Mouse (Mus musculus) liver, embryonic 14.5 days (tissue): ENCODE data around the gene Efnb3. TPM values are rescaled to one million over a fixed set of nuclear protein-coding genes. Genes with fewer than 3 reads are reported as not detected.

Experiments
- ATAC-seq: fragments of 200-750 bp; cut with Nextera tagmentation; 2 replicates; pipeline ENCODE4 v1.8.0; 2017; ENCODE audit warnings: moderate number of reproducible peaks, mild to moderate bottlenecking, moderate library complexity; ENCODE audit not compliant: insufficient read depth
- DNase-seq, 3 experiments: peaks; one replicate each; pipeline ENCODE4 v3.0.0-alpha.2; 2012 to 2013; ENCODE audit warnings: low read depth in 3 of 3, low spot score in 3 of 3
- H3K27ac ChIP-seq: fragments of 300-500 bp; sonication (generic); 2 replicates; pipeline ENCODE4 v1.5.1; 2014; ENCODE audit warnings: moderate library complexity, mild to moderate bottlenecking, control low read depth, inconsistent platforms
- H3K27me3 ChIP-seq: fragments of 300-500 bp; sonication (generic); 2 replicates; pipeline ENCODE4 v1.6.1; 2014; ENCODE audit warnings: mild to moderate bottlenecking, low read length, moderate library complexity; ENCODE audit not compliant: control insufficient read depth, insufficient read depth
- H3K36me3 ChIP-seq: fragments of 300-500 bp; sonication (generic); replicated peaks from 2 replicates; pipeline ENCODE4 v1.6.1; 2014; ENCODE audit warnings: low read depth; ENCODE audit not compliant: control insufficient read depth, insufficient read depth
- H3K4me1 ChIP-seq, 2 experiments: fragments of 200-500 bp in 1 of 2; fragments of 300-500 bp in 1 of 2; sonication (generic) in 1 of 2; replicated peaks; 2 replicates each; pipeline ENCODE4 v1.6.1; 2012 to 2014; ENCODE audit warnings: antibody characterized with exemption in 1 of 2, inconsistent platforms in 1 of 2, low read length in 1 of 2; ENCODE audit not compliant: control insufficient read depth in 2 of 2, insufficient read depth in 2 of 2
- H3K4me2 ChIP-seq: fragments of 300-500 bp; sonication (generic); 2 replicates; pipeline ENCODE4 v1.6.1; 2014; ENCODE audit warnings: low read depth, mild to moderate bottlenecking, control low read depth, moderate library complexity
- H3K4me3 ChIP-seq, 2 experiments: fragments of 200-500 bp in 1 of 2; fragments of 300-500 bp in 1 of 2; sonication (generic) in 1 of 2; 2 replicates each; pipeline ENCODE4 v1.5.1; 2012 to 2014; ENCODE audit warnings: low read depth in 2 of 2, low read length in 2 of 2, mild to moderate bottlenecking in 2 of 2, control low read depth in 1 of 2, inconsistent platforms in 1 of 2, moderate library complexity in 1 of 2; ENCODE audit not compliant: insufficient read depth in 1 of 2
- H3K9ac ChIP-seq: fragments of 300-500 bp; sonication (generic); replicated peaks from 2 replicates; pipeline ENCODE4 v1.6.1; 2014; ENCODE audit warnings: mild to moderate bottlenecking, control low read depth, moderate library complexity
- H3K9me3 ChIP-seq: fragments of 300-500 bp; sonication (generic); 2 replicates; pipeline ENCODE4 v1.6.1; 2016; ENCODE audit warnings: low read length, mixed read lengths; ENCODE audit not compliant: control insufficient read depth
- CTCF ChIP-seq: IDR thresholded peaks from 2 replicates; pipeline ENCODE4 v1.5.1; 2016; ENCODE audit warnings: antibody characterized with exemption, low read depth, control low read depth
- EP300 ChIP-seq: IDR thresholded peaks from 2 replicates; pipeline ENCODE4 v1.6.1; 2016; ENCODE audit warnings: antibody characterized with exemption, low read depth
- WGBS: fragments of 180-500 bp; shearing (Covaris S2); extraction: QIAGEN DNeasy Blood & Tissue Kit; methylation state at CpG from one replicate; pipeline ENCODE4 v1.1.7; 2014; ENCODE audit not compliant: insufficient replicate concordance; 5-methylcytosine and 5-hydroxymethylcytosine counted together
- polyA plus RNA-seq, 2 experiments: library from polyadenylated mRNA; depleted of rRNA in 1 of 2; stranded (reverse) in 1 of 2; unstranded in 1 of 2; fragments of >200 nt; fragmentation: Nextera tagmentation in 1 of 2; extraction: Ambion mirVana in 1 of 2; gene quantifications; 2 replicates each; pipeline versions ENCODE4 v1.2.1 to v1.2.3; 2012 to 2014

The Efnb3 gene
- polyA plus RNA-seq, 2 experiments = 0.13 to 1.0 TPM

- WGBS = 0% methylated on average over 13 of the region's 13 CpGs
- peaks cover 43 to 57% of the 10 kb centered on the region in 2 experiments for H3K4me1 ChIP-seq
Measured at GRCm38 (mm10) chr11:69580091-69580514, 20.1 kb upstream of the Efnb3 start, which contains the start of the genes Wrap53 and Trp53. Wrap53 (minus strand) TSS chr11:69580255. Trp53 (plus strand) TSS chr11:69580359.

DNA sequence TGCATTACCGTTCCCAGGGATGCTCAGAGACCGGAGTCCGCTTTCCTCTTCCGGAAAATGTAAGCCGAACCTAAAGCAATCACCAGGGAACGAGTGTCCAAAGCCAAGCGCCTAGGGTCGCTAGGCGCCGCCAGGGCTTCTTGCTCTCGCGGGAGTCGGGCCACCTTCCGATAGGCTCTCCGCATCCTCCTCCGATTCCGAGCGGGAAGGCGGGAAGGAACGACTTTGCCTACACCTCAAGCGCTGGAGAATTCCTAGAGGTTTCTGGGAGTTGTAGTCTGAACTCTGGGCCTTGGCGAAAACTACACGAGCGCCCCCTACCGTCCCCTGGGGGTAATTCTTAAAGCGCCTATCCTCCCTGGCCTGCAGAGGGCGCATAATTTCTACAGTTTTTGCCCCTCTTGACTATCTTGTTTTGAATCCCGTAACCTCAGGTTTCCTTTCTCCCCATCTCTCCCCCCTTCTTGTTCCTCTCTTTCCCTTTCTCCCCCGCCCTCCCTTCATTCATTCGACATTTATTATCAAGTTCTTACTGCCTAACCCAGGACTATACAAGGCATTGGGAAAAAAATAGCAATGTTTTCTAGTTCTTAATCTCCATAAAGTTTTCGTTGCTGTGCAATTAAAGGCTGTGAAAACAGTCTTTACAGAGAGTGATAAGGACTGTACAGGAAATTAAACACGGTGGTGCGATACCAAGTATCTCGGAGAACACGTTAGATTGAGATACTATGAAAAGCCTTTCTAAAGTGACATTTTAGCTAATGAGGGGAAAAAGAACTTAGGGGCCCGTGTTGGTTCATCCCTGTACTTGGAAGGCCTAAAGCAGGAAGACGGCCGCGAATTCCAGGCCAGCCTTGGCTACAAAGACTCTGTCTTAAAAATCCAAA is 19.4 kb upstream of the Efnb3 start:
- H3K4me1 ChIP-seq = peaks cover 36 to 50% of the 10 kb centered on the region in 2 experiments
- under 1% methylated on average over 39 of the region's 39 CpGs for WGBS

More at GRCm38 (mm10) chr11:69580091-69580514, 20.1 kb upstream of the Efnb3 start, which contains the start of the genes Wrap53 and Trp53:
- peak; percentile 53 for ATAC-seq
- peak within 1 kb of the TSS; percentile 97 for H3K27ac ChIP-seq
- H3K27me3 ChIP-seq = no peaks in the 10 kb centered on the region
- peak; percentile 88 to 94 (median 89) for DNase-seq
- TF ChIP-seq CTCF (peak; percentile 28; the same call in 1 of the 2 replicates), EP300 (no peak)
- H3K9me3 ChIP-seq = no peaks in the 10 kb centered on the region
- peak within 1 kb of the TSS; percentile 94 for H3K9ac ChIP-seq
- peak within 1 kb of the TSS; percentile 89 for H3K4me2 ChIP-seq
- H3K36me3 ChIP-seq = peaks cover 8% of the 10 kb centered on the region
- peak within 1 kb of the TSS; percentile 89 to 100 for H3K4me3 ChIP-seq

DNA sequence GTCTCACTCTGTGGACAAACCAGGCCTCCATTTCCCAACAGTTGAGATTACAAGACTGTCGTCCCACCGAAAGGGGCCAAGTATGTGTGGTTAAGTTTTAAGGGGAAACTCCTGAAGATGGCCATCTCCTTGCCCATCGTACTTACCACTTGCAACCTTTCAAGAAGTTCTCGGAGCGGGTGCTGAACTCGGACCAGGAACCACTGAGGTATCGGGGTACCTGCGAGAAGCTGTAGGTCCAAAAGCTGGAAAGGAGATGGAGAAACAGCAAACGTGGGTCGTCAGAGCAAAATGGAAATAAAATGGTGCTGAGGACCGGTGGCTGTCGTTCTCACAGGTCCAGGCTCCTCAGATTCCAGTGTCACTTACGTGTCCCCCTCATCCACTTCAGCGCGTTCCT is 18.3 kb upstream of the Efnb3 start:
- no peaks in the 10 kb centered on the region for H3K27me3 ChIP-seq
- no peak for TF ChIP-seq EP300
- peaks cover 31 to 40% of the 10 kb centered on the region in 2 experiments for H3K4me1 ChIP-seq
- H3K4me2 ChIP-seq = peak overlapping the region; percentile 89
- no peaks in the 10 kb centered on the region for H3K9me3 ChIP-seq
- WGBS = 4% methylated on average over 15 of the region's 15 CpGs
- peak overlapping the region; percentile 89 to 95 for H3K4me3 ChIP-seq
- peak overlapping the region; percentile 66; the same call in 1 of the 2 replicates for H3K27ac ChIP-seq
- peaks cover 3% of the 10 kb centered on the region for H3K36me3 ChIP-seq
- ATAC-seq (no peak), DNase-seq (no peak)
- peak overlapping the region; percentile 86 for H3K9ac ChIP-seq

More for the DNA sequence above, 19.4 kb upstream of the Efnb3 start:
- peak overlapping the region; percentile 97 for H3K27ac ChIP-seq
- DNase-seq (peak; percentile 97 to 98 (median 98)), ATAC-seq (peak; percentile 79)
- peak overlapping the region; percentile 89 to 100 for H3K4me3 ChIP-seq
- H3K27me3 ChIP-seq = no peaks in the 10 kb centered on the region
- peaks cover 8% of the 10 kb centered on the region for H3K36me3 ChIP-seq
- peak; percentile 100 for TF ChIP-seq CTCF
- TF ChIP-seq EP300 = peak; percentile 67
- H3K4me2 ChIP-seq = peak overlapping the region; percentile 89
- H3K9me3 ChIP-seq = no peaks in the 10 kb centered on the region
- H3K9ac ChIP-seq = peak overlapping the region; percentile 94

DNA sequence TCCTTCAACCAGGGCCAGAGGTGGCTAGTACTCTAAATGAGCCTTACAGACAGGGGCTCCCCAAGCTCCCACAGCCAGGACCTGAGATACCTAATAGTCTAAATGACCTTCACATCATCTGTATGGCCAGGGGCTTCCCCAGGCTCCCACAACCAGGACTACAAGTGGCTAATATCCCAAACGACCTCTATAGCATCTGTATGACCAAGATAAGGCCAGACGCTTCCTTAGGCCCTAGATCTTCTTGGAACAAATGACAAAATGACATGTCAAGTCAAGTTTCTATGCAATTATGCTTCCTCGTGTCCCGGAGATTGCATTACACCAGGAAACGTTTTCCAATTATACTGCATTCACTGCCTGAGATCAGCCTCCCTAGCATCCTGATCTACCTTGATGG is 16.3 kb upstream of the Efnb3 start:
- no peaks in the 10 kb centered on the region for H3K27me3 ChIP-seq
- H3K4me2 ChIP-seq = peak overlapping the region; percentile 89
- 10% methylated on average over 5 of the region's 5 CpGs for WGBS
- peak overlapping the region; percentile 32 for H3K27ac ChIP-seq
- H3K4me1 ChIP-seq = peaks cover 22 to 33% of the 10 kb centered on the region in 2 experiments
- H3K36me3 ChIP-seq = peaks cover 10% of the 10 kb centered on the region
- TF ChIP-seq CTCF = no peak
- peak; percentile 47 for TF ChIP-seq EP300
- DNase-seq (no peak), ATAC-seq (no peak)
- no peaks in the 10 kb centered on the region for H3K9me3 ChIP-seq
- peak overlapping the region; percentile 33 to 89 for H3K4me3 ChIP-seq
- peak overlapping the region; percentile 46; the same call in 1 of the 2 replicates for H3K9ac ChIP-seq

DNA sequence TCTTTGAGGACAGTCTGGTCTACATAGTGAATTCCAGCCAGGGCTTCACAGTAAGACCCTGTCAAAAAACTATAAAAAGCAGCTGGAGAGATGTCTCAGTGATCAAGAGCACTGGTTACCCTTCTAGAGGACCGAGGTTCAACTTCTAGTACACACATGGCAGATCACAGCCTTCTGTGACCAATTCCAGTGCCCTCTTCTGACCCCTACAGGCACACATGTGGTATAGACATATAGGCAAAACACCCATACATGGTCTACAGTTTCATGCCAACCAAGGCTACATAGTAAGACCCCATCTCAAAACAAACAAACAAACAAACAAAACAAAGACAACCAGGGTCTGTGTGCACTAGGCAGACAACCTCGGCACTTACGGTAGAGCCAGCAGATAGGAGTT is 15.2 kb upstream of the Efnb3 start:
- Histone ChIP-seq H3K36me3 (peaks cover 12% of the 10 kb centered on the region), H3K27ac (no peak overlapping the region), H3K4me1 (peaks cover 22 to 41% of the 10 kb centered on the region in 2 experiments), H3K4me3 (no peak overlapping the region), H3K4me2 (no peak overlapping the region), H3K9ac (no peak overlapping the region), H3K27me3 (no peaks in the 10 kb centered on the region), H3K9me3 (no peaks in the 10 kb centered on the region)
- no peak for ATAC-seq
- TF ChIP-seq CTCF (peak; percentile 78), EP300 (no peak)
- WGBS = 58% methylated on average over 3 of the region's 3 CpGs
- DNase-seq = no peak
